Mouse (Mus musculus): ENCODE results near the gene Trim47.

Trim47 gene

DNA sequence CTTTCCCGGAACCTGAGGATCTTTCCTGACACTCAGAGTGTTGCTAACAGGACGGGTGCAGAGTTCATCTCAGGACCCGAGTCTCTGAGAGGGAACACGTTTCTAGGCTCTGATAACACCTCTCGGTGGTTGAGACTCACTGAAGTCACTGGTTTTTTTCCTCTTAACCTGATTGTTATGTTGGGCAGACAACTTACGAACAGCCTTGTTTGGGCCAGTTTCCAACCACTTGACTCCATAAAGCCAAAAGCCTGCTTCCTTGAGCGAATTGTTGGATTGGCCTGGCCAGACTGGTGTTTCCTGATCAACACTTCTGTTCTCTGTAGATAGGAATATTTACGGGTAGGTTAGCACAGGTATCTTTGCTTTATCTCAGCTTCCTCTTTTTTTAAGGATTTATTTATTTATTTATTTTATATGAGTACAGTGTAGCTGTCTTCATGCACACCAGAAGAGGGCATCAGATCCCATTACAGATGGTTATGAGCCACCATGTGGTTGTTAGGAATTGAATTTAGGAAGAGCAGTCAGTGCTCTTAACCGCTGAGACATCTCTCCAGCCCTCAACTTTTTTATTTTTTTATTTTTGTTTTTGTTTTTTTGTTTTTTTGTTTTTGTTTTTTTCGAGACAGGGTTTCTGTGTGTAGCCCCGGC lies 38.1 kb downstream of the Trim47 start:
- no peak for DNase-seq (ENCODE audit: extremely low read depth, low read depth, low spot score)

- DNase-seq (ENCODE audit: extremely low read depth, low read depth, low spot score), result no peak
Measured at GRCm38 (mm10) chr11:116088188-116088587, 38.8 kb downstream of the Trim47 start.

- DNase-seq (ENCODE audit: extremely low read depth, low read depth, low spot score), result no peak
Measured at GRCm38 (mm10) chr11:116087194-116088130, 39.5 kb downstream of the Trim47 start.

DNA sequence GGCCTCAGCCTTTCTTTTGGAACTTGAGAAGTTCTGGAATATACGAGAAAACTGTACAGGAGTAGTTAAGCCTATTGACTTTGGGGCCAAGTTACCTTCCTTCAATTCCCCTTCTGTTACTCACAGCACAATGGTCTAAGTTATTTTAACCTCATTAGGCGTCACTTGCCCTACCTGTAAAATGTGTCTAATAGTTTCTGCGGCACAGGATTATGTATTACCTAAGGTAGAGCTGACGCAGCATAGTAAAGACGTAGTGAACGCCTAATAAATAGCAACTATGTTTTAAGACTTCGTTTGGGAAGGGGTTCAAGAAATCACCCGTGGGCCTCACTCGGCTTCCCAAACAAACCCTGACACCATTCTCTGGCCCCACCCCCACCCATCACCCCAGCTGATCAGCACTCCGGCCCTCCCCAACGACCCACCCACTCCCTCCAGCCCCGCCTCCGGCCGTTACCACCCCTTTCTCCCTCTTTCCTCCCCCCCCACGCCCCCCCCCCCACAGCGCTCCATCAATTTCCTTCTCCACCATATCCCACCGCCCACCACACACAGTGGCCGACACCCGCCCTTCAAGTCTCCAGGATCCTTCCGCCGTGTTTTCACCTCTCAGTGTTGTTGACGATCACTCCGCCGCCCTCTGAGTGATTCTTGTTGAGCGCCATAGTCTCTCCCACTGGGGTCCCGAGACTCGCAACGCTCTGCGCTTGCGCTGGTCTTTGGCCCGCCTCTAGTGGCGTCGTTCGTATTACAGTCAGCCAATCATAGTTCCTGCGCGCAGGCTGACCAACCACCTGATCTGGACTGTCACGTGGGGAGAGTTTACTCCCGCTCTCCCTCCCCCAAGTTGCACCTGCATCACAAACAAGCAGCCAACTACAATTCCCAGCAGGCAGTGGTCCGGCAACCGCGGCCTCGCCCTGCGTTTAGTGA lies 40.5 kb downstream of the Trim47 start, which contains the start of gene Wbp2:
Wbp2 (minus strand) TSS at position 738 of the 936 bp plus-strand sequence.
- peak; percentile 98 for DNase-seq (ENCODE audit: extremely low read depth, low read depth, low spot score)

DNA sequence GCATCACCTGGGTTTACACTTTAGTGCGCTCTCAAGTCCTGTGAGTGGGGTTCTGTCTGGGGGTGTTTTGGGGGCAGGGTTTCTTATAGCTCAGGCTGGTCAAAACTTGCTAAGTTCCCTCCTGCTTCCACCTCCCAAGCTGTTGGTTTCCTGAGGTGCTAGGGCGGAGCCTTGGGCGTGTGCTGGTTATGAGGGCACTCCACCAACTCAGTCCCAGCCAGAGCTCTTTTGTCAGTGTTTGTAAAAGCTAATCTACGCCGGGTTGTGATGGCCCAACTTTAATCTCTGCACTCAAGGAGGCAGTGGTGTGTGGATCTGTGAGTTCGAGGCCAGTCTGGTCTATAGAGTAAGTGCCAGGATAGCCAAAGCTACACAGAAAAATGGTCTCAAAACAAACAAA lies 42.8 kb downstream of the Trim47 start:
- no peak for DNase-seq (ENCODE audit: extremely low read depth, low read depth, low spot score)

GRCm38 (mm10) chr11:116083096-116083672 lies 43.8 kb downstream of the Trim47 start:
- no peak for DNase-seq (ENCODE audit: extremely low read depth, low read depth, low spot score)

- no peak for DNase-seq (ENCODE audit: extremely low read depth, low read depth, low spot score)
Measured at GRCm38 (mm10) chr11:116081081-116081480, 45.9 kb downstream of the Trim47 start.

DNA sequence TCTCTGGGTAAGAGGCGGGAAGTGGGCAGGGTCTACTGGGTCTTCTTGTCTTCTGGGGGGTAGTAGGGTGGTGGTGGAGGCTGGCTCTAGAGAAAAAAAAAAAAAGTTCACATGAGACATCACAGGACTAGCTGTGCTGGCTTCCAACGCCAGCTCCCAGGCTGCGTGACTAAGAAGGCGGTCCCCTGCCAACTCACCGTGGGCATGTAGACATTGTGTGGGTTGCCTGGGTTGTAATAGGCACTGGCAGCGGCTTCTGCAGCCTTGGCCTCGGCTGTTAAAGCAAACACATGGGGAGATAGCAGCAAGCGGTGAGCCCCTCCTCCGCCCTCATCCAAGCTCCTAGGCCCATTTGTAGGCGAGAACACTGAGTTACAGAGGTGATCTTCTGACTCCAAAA lies 47.5 kb downstream of the Trim47 start:
- DNase-seq (ENCODE audit: extremely low read depth, low read depth, low spot score), result no peak

GRCm38 (mm10) chr11:116078676-116079320 lies 48.2 kb downstream of the Trim47 start:
- DNase-seq (ENCODE audit: extremely low read depth, low read depth, low spot score), result no peak

GRCm38 (mm10) chr11:116078221-116078620 lies 48.8 kb downstream of the Trim47 start:
- DNase-seq (ENCODE audit: extremely low read depth, low read depth, low spot score), result no peak

- DNase-seq (ENCODE audit: extremely low read depth, low read depth, low spot score), result no peak
Measured at GRCm38 (mm10) chr11:116077446-116078204, 49.4 kb downstream of the Trim47 start, which contains the start of gene Unc13d. TSS of gene Unc13d (minus strand) at chr11:116077961.

DNA sequence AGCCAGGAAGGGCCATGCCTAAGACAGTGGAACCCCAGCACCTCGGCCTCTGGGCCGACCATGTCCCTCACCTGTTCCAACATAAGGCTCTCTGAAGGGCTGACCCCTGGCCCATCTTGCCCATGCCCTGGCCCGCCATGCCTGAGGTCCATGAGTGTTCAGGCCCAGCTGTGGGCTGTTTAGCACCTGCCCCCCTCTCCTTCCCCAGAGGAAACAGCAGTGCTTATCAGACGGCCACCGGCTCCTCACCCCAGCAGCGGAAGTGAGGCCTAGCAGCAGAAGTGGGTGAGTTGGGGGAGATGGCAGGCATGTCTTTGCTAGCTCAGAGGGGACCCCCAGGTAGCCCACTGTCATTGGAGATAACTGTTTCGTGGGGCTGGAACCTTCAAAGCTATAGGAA lies 50.2 kb downstream of the Trim47 start:
- DNase-seq (ENCODE audit: extremely low read depth, low read depth, low spot score), result no peak

- no peak for DNase-seq (ENCODE audit: extremely low read depth, low read depth, low spot score)
Measured at GRCm38 (mm10) chr11:116076266-116076540, 50.8 kb downstream of the Trim47 start.

GRCm38 (mm10) chr11:116075539-116076265 lies 51.3 kb downstream of the Trim47 start:
- no peak for DNase-seq (ENCODE audit: extremely low read depth, low read depth, low spot score)

DNA sequence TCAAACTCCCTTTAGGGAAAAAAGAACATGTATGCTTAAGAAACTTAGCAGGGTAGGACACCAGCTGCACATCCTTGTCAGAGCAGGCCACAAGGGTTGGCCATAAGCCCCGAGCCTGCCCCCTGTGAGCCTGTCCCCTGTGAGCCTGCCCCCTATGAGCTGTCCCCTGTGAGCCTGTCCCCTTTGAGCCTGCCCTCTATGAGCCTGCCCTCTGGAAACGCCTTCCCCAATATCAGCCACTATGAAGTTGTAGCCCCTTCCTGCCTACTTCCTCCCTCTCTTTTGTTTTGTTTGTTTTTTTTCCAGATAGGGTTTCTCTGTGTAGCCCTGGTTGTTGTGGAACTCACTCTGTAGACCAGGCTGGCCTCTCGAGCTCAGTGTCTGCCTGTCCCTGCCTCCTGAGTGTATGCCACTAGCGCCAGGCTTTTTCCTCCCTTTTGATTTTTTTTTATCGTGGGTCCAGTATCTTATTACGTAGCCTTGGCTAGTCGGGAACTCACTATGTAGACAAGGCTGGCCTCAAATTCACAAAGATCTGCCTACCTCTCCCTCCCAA lies 52.5 kb downstream of the Trim47 start:
- DNase-seq (ENCODE audit: extremely low read depth, low read depth, low spot score), result no peak

DNA sequence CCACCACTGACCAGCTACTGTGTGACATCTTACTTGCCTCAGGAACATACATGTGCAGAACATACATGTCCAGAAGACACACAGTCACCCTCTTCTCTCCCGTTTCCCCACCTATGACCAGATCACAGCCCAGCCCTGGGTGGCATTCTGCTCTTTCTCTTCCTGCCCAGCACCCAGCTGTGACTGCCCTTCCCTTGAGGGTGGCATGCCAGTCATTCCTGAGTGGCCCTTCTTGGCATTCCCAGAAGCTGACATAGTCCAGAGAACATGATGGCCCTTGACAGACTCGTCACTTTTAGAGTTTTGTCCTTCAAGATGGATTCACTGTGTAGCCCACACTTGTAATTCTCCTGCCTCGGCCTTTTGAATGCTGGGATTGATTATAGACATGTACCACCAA lies 54.4 kb downstream of the Trim47 start:
- DNase-seq (ENCODE audit: extremely low read depth, low read depth, low spot score), result no peak

- no peak for DNase-seq (ENCODE audit: extremely low read depth, low read depth, low spot score)
Measured at GRCm38 (mm10) chr11:116071510-116071909, 55.5 kb downstream of the Trim47 start.

GRCm38 (mm10) chr11:116065345-116065744 lies 61.7 kb downstream of the Trim47 start:
- DNase-seq (ENCODE audit: extremely low read depth, low read depth, low spot score), result no peak
